Mouse (Mus musculus) limb, embryonic 13.5 days (tissue): ENCODE results near the gene Bmpr1a. TPM values are rescaled to one million over a fixed set of nuclear protein-coding genes. Genes with fewer than 3 reads are reported as not detected.

Source experiments
- ATAC-seq: fragments of 200-750 bp; cut with Nextera tagmentation; 2 replicates; pipeline ENCODE4 v1.8.0; 2017; ENCODE audit warnings: low read depth, moderate number of reproducible peaks, moderate TSS enrichment; ENCODE audit not compliant: low FRiP score
- H3K27ac ChIP-seq: fragments of 300-500 bp; sonication (generic); 2 replicates; pipeline ENCODE4 v1.5.1; 2015; ENCODE audit warnings: inconsistent platforms, mild to moderate bottlenecking, moderate library complexity
- H3K27me3 ChIP-seq: fragments of 300-500 bp; sonication (generic); 2 replicates; pipeline ENCODE4 v1.6.1; 2015; ENCODE audit warnings: mild to moderate bottlenecking, inconsistent platforms
- H3K36me3 ChIP-seq: fragments of 300-500 bp; sonication (generic); 2 replicates; pipeline ENCODE4 v1.6.1; 2015; ENCODE audit warnings: inconsistent platforms, mild to moderate bottlenecking, moderate library complexity
- H3K4me1 ChIP-seq: fragments of 300-500 bp; sonication (generic); 2 replicates; pipeline ENCODE4 v1.6.1; 2015; ENCODE audit warnings: inconsistent platforms
- H3K4me2 ChIP-seq: fragments of 300-500 bp; sonication (generic); replicated peaks from 2 replicates; pipeline ENCODE4 v1.6.1; 2015; ENCODE audit warnings: inconsistent platforms, mild to moderate bottlenecking, moderate library complexity
- H3K4me3 ChIP-seq: fragments of 300-500 bp; sonication (generic); 2 replicates; pipeline ENCODE4 v1.5.1; 2015; ENCODE audit warnings: moderate library complexity, mild to moderate bottlenecking, inconsistent platforms
- H3K9ac ChIP-seq: fragments of 300-500 bp; sonication (generic); 2 replicates; pipeline ENCODE4 v1.6.1; 2015; ENCODE audit warnings: mild to moderate bottlenecking, inconsistent platforms
- H3K9me3 ChIP-seq: fragments of 300-500 bp; sonication (generic); 2 replicates; pipeline ENCODE4 v1.6.1; 2016; ENCODE audit warnings: inconsistent platforms
- WGBS: fragments of 180-500 bp; shearing (Covaris S2); methylation state at CpG from one replicate; pipeline ENCODE4 v1.1.7; 2015; 5-methylcytosine and 5-hydroxymethylcytosine counted together
- polyA plus RNA-seq: library from polyadenylated mRNA; unstranded; fragments of >200 nt; fragmentation: Nextera tagmentation; extraction: Ambion mirVana; gene quantifications from 2 replicates; pipeline ENCODE4 v1.2.1, GENCODE M21; 2015

Bmpr1a gene
- polyA plus RNA-seq = 63.1 and 71.3 TPM in 2 replicates

DNA sequence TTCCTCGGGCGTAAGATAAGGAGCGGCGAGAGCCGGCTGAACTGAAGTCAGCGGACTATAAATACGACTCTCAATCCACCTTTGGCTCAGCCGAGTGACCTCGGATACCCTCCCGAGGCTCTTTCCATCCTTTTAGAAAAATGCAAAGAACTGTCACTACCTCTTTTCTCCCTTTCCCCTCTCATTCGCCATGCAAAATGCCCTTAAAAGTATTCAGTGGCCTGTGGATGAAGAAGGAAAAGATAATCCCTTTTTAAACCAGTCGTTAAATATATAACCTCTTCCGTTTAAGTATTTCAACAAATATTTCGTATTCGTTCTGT, at the start of gene Bmpr1a:
Gene Bmpr1a, minus strand, starts transcription at position 17 of the 323 bp plus-strand sequence.
- WGBS = 5% methylated on average over 15 of the region's 15 CpGs
- Histone ChIP-seq H3K36me3 (no peaks in the 10 kb centered on the region), H3K9ac (peak within 1 kb of the TSS; percentile 99), H3K27me3 (no peaks in the 10 kb centered on the region), H3K9me3 (no peaks in the 10 kb centered on the region), H3K4me1 (peaks cover 43% of the 10 kb centered on the region), H3K4me3 (peak within 1 kb of the TSS; percentile 83), H3K4me2 (peak within 1 kb of the TSS; percentile 69), H3K27ac (peak within 1 kb of the TSS; percentile 99)
- ATAC-seq = no peak

DNA sequence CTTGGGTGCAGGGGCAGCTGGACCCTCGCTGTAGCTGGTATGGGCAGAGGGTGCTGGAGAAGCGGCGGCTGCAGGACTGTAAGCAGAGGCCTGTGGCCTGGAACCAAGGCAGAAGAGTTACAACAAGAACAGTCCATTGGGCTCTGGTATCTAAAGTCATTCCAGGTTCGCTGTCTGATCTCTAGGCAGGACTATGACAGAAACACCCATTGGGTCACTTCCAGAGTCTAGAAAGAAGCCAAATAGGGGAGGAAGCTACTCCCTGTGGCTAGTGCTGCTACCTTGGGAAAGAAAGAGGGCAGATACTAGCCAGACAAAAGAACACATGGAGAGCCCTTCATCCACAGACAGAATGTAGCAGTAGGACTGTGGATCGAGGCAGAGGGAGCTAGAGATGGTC, 49.1 kb upstream of the Bmpr1a start:
- Histone ChIP-seq H3K4me1 (peaks cover 7% of the 10 kb centered on the region), H3K36me3 (no peaks in the 10 kb centered on the region), H3K4me2 (no peak overlapping the region), H3K9ac (no peak overlapping the region), H3K9me3 (no peaks in the 10 kb centered on the region), H3K27ac (no peak overlapping the region), H3K4me3 (no peak overlapping the region), H3K27me3 (0 out of 2 replicates have a peak, but pooled peaks cover 4% of the 10 kb centered on the region)
- 90% methylated on average over 5 of the region's 5 CpGs for WGBS
- ATAC-seq = no peak

DNA sequence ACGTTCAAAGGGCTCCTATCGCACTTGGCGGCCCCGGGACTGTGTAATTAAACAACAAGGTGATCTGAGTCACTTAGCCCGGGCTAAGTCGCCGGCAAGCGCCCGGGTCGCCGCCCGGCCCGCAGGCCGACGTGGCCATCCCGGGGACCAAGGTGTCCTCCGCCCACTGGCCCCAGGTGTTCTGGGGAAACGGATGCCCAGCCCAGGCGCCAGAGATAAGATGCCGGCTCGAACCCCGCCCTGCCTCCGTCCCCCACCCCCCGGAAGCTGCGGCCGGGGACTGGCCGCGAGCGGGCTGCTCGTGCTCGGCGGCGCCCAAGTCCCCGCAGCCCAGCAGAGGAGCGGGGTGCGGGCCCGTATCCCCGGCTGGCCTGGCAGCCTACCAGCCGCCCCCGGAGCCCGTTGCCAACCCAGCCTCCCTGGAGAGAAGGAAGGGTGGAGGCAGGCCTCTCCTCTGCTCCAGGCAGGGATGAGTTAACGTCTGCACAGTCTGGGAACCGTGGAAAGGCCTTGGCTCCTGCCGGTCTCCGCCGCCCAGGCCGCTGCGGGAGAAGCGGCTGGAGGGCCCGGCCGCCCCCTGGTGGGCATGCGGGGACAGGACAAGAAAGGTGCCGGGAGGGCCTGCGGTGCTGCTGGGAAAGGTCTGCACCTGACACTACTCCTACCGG, 46.0 kb upstream of the Bmpr1a start:
- WGBS = under 1% methylated on average over 50 of the region's 55 CpGs
- Histone ChIP-seq H3K9ac (peak overlapping the region; percentile 84), H3K36me3 (no peaks in the 10 kb centered on the region), H3K9me3 (no peaks in the 10 kb centered on the region), H3K4me3 (peak overlapping the region; percentile 83), H3K27ac (peak overlapping the region; percentile 90), H3K27me3 (0 out of 2 replicates have a peak, but pooled peaks cover 7% of the 10 kb centered on the region), H3K4me1 (peaks cover 11% of the 10 kb centered on the region), H3K4me2 (peak overlapping the region; percentile 81)
- ATAC-seq = peak; percentile 91

DNA sequence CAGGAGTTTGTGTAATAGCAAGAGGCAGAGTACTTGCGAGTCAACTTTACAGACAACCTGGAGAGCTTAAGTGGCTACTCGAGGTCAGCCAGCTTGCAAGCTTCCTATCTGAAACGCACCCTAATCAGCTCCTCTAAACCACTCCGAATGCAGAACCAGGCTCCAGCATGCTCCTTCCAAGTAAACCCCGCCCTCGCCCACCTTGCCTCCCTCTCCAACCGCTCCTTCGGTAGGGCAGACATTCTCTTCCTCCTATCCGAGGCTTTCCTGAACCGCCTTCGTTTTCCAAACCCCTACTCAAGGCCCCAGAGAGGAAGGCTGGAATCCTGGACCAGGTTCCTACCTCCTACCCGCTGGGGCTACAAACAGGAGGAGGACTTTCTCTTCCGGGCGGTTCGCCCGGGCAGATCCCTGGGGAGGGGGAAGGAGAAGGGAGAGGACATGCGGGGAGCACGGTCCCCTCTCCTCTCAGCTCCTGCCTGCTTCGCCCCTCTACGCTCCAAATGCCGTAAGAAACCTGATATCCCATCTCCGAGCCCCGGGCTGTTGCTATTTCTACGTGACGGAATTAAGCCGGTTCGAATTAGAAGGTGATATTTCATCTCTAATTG, 45.4 kb upstream of the Bmpr1a start:
- Histone ChIP-seq H3K4me3 (peak overlapping the region; percentile 83), H3K9me3 (no peaks in the 10 kb centered on the region), H3K27me3 (0 out of 2 replicates have a peak, but pooled peaks cover 12% of the 10 kb centered on the region), H3K36me3 (no peaks in the 10 kb centered on the region), H3K4me2 (peak overlapping the region; percentile 81), H3K9ac (peak overlapping the region; percentile 84), H3K27ac (peak overlapping the region; percentile 90), H3K4me1 (peaks cover 11% of the 10 kb centered on the region)
- peak; percentile 76 for ATAC-seq
- under 1% methylated on average over 27 of the region's 27 CpGs for WGBS

DNA sequence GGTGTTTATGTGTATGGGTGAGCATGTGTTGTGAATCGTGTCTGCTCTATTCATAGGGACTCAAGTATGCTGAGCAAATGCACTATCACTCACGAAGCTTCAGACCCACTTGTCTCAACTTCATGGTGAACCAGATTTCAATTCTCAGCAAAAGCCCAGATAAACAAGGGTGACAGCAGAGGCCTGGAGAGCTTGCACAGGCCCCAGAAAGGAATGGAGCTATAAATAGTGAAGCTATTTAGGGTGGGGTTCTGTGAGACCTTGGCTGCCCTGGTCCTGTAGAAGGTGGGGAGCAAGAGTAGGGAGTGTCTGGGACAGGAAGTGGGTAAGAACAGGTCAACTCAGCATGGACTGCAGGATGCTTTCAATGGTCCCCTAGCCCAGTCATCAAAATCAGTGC, 41.4 kb upstream of the Bmpr1a start:
- Histone ChIP-seq H3K4me3 (no peak overlapping the region), H3K9me3 (no peaks in the 10 kb centered on the region), H3K4me2 (no peak overlapping the region), H3K27me3 (0 out of 2 replicates have a peak, but pooled peaks cover 8% of the 10 kb centered on the region), H3K36me3 (no peaks in the 10 kb centered on the region), H3K27ac (no peak overlapping the region), H3K9ac (no peak overlapping the region), H3K4me1 (peaks cover 15% of the 10 kb centered on the region)
- ATAC-seq = no peak
- WGBS = 70% methylated on average over 2 of the region's 2 CpGs

DNA sequence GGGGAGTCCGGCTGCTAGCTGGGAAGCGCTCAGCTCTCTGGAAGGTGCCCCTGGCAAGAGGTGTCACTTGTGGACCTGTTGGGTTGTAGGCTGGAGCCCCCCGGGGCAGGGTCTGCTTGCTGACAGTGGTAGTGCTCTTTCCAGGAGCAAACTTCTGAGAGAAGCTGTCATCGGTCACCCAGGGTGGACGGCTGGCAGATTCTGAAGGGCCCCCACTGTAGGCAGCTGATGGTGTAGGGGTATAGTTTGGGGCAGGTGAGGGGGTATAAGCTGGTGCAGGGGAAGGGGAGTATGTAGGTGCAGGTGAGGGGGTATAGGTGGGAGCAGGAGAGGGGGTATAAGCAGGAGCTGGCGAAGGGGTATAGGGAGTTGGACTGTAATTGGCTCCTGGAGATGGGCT, 40.9 kb upstream of the Bmpr1a start:
- Histone ChIP-seq H3K27ac (no peak overlapping the region), H3K36me3 (no peaks in the 10 kb centered on the region), H3K4me3 (no peak overlapping the region), H3K9ac (no peak overlapping the region), H3K9me3 (no peaks in the 10 kb centered on the region), H3K27me3 (0 out of 2 replicates have a peak, but pooled peaks cover 8% of the 10 kb centered on the region), H3K4me1 (peaks cover 15% of the 10 kb centered on the region), H3K4me2 (no peak overlapping the region)
- 84% methylated on average over 6 of the region's 6 CpGs for WGBS
- no peak for ATAC-seq

DNA sequence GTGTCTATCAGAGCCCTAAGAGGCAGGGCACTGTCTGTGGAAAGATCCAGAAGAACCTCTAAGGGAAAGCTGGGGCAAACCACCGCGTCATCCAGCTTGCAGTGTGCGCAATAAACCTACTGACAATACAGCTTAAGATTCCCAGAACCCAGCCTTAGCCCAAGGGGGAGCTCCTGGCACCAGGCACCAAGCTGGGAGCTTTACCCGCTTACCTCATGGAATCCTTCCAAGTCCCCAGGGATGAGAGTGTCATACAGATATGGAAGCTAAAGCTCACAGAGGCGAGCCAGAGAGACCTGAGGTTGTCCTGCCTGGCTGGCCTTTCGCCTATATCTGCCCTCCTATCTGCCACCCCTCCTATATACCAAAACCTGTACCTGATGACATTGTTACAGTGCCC, 40.5 kb upstream of the Bmpr1a start:
- H3K4me1 ChIP-seq = peaks cover 15% of the 10 kb centered on the region
- no peak overlapping the region for H3K4me3 ChIP-seq
- no peaks in the 10 kb centered on the region for H3K36me3 ChIP-seq
- no peak for ATAC-seq
- H3K9me3 ChIP-seq = no peaks in the 10 kb centered on the region
- H3K9ac ChIP-seq = no peak overlapping the region
- 0 out of 2 replicates have a peak, but pooled peaks cover 8% of the 10 kb centered on the region for H3K27me3 ChIP-seq
- WGBS = 80% methylated on average over 6 of the region's 6 CpGs
- no peak overlapping the region for H3K4me2 ChIP-seq
- H3K27ac ChIP-seq = no peak overlapping the region

DNA sequence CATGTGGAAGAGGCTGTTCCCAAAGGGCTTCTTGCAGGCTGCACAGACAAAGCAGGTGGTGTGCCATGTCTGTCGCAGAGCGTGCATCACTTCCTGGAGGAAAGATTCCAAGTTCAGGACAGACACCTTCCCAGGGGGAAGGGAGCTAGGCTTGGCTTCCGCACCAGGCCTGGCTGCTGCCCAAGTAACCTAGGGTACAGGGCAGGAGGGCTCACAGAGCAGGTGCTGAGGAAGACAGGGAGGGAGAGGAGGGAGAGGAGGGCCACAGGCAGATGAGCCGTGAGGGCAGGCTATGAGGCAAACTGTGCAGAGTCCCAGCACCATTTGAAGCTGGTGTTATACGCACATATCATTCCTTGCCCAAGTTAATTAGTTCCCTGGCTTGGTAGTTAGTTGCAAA, 38.8 kb upstream of the Bmpr1a start:
- whole genome bisulfite sequencing = 82% methylated on average over 5 of the region's 5 CpGs
- H3K4me1 ChIP-seq = peaks cover 8% of the 10 kb centered on the region; the same call in 1 of the 2 replicates
- ATAC-seq = 0 out of 2 replicates have a peak, but pooled peaks have one; percentile 29

DNA sequence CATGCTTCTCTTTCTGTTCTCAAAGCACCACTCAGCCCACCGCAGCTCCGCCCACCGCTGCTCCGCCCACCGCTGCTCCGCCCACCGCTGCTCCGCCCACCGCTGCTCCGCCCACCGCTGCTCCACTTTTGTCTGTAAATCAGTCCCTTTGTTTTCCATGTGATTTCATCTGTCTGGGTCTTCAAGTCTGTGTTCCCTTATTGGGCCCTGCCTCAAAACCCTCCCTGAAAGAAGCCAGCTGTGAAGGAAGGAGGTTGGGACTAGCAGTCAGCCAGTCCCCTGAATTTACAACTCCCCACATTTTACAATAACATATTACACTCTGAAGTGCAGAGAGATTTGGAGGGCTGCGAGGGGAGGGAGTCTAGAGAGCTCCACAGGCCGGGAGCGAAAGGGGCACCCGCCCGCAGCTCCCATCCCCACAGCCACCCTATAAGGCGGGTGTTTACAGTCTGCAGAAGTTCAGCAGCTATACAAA, 37.6 kb upstream of the Bmpr1a start:
- Histone ChIP-seq H3K4me1 (peaks cover 7% of the 10 kb centered on the region; the same call in 1 of the 2 replicates), H3K4me3 (no peak overlapping the region), H3K9me3 (no peaks in the 10 kb centered on the region), H3K4me2 (peak overlapping the region; percentile 37), H3K9ac (no peak overlapping the region), H3K27ac (peak overlapping the region; percentile 52; the same call in 1 of the 2 replicates), H3K36me3 (no peaks in the 10 kb centered on the region), H3K27me3 (0 out of 2 replicates have a peak, but pooled peaks cover 8% of the 10 kb centered on the region)
- peak; percentile 66; the same call in 1 of the 2 replicates for ATAC-seq
- 15% methylated on average over 15 of the region's 17 CpGs for WGBS

More for the DNA sequence above, 38.8 kb upstream of the Bmpr1a start:
- no peak overlapping the region for H3K4me3 ChIP-seq
- H3K9ac ChIP-seq = no peak overlapping the region
- no peak overlapping the region for H3K27ac ChIP-seq
- H3K9me3 ChIP-seq = no peaks in the 10 kb centered on the region
- 0 out of 2 replicates have a peak, but pooled peaks cover 8% of the 10 kb centered on the region for H3K27me3 ChIP-seq
- H3K4me2 ChIP-seq = no peak overlapping the region
- H3K36me3 ChIP-seq = no peaks in the 10 kb centered on the region

DNA sequence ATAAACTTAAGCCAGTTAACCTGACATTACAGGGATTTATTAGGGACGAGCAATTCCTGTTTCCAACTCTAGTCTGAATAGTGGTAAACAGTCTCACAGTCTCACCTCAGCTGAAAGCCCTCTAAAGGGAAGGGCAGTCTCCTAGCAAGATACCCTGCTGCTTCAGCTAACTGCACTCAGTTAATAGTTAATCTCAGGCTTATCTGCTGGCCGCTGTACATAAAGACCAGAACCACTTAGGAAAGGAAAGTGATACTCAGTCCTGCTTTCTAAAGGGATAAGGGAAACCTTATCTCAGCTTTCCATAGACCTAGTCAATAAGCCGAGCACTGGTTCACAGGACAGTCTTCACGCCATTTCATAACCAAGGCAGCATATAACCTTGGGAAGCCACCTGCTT, 32.7 kb upstream of the Bmpr1a start:
- no peak for ATAC-seq
- Histone ChIP-seq H3K4me1 (peaks cover 2% of the 10 kb centered on the region; the same call in 1 of the 2 replicates), H3K4me3 (no peak overlapping the region), H3K27me3 (no peaks in the 10 kb centered on the region), H3K36me3 (no peaks in the 10 kb centered on the region), H3K9ac (no peak overlapping the region), H3K9me3 (no peaks in the 10 kb centered on the region), H3K4me2 (no peak overlapping the region), H3K27ac (no peak overlapping the region)
- WGBS = 78% methylated on average over 4 of the region's 4 CpGs

DNA sequence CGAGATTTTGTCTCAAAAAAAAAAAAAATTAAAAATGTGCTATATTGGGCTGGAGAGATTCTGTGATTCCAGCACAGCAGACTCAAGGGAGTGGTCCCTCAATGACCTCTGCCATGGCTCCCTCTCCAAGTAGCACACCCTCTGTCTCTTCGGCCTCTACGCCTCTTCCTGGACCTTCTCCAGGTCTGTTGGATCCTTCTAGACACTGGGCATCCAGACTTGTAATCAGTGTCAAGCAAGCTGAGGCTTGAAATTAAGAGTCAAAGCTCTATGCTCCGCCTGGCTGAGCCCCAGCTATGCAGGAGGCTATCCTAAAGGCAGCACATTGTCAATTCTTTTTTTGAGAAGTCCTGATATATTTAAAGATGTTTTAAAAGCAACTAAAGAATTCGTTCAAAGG, 30.4 kb upstream of the Bmpr1a start:
- no peak for ATAC-seq
- Histone ChIP-seq H3K4me2 (no peak overlapping the region), H3K27ac (no peak overlapping the region), H3K36me3 (no peaks in the 10 kb centered on the region), H3K4me1 (no peaks in the 10 kb centered on the region), H3K4me3 (no peak overlapping the region), H3K9me3 (peaks cover 9% of the 10 kb centered on the region; the same call in 1 of the 2 replicates), H3K9ac (no peak overlapping the region), H3K27me3 (no peaks in the 10 kb centered on the region)
- 84% methylated on average over 5 of the region's 5 CpGs for whole genome bisulfite sequencing

DNA sequence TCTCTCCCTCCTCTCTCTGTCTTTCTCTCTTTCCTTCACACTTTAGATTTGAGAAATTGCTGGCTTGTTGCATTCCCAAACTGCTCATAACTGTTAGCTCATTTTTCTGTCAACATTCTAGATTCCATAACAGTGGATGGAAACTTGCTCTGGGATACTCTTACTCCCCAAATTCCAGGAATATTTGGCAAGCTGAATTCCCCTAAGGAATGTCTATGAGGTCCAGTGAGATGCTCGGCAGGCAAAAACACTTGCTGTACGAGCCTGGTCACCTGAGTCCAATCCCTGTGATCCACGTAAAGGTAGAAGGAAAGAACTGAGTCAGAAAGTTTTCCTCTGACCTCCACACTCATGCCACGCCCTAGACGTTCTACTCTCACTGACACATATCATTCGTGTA, 29.4 kb upstream of the Bmpr1a start:
- Histone ChIP-seq H3K4me1 (no peaks in the 10 kb centered on the region), H3K27ac (no peak overlapping the region), H3K4me2 (no peak overlapping the region), H3K4me3 (no peak overlapping the region), H3K9me3 (peaks cover 9% of the 10 kb centered on the region; the same call in 1 of the 2 replicates), H3K36me3 (no peaks in the 10 kb centered on the region), H3K9ac (no peak overlapping the region), H3K27me3 (peaks cover 3% of the 10 kb centered on the region; the same call in 1 of the 2 replicates)
- no peak; the same call in 1 of the 2 replicates for ATAC-seq
- WGBS = 65% methylated on average over 6 of the region's 6 CpGs
